Mouse (Mus musculus) liver, embryonic 14.5 days (tissue): Measurements from ENCODE around the gene Hist1h2ab. TPM values are rescaled to one million over a fixed set of nuclear protein-coding genes. Genes with fewer than 3 reads are reported as not detected.
"Not testable (repeated sequence)": the region's sequence is repeated elsewhere in the genome, so short reads cannot be mapped to it uniquely, and the experiment has no call there.

Experiments
- ATAC-seq: fragments of 200-750 bp; cut with Nextera tagmentation; 2 replicates; pipeline ENCODE4 v1.8.0; 2017; ENCODE audit warnings: moderate number of reproducible peaks, mild to moderate bottlenecking, moderate library complexity; ENCODE audit not compliant: insufficient read depth
- DNase-seq, 3 experiments: peaks; one replicate each; pipeline ENCODE4 v3.0.0-alpha.2; 2012 to 2013; ENCODE audit warnings: low read depth in 3 of 3, low spot score in 3 of 3
- H3K27ac ChIP-seq: fragments of 300-500 bp; sonication (generic); 2 replicates; pipeline ENCODE4 v1.5.1; 2014; ENCODE audit warnings: moderate library complexity, mild to moderate bottlenecking, control low read depth, inconsistent platforms
- H3K27me3 ChIP-seq: fragments of 300-500 bp; sonication (generic); 2 replicates; pipeline ENCODE4 v1.6.1; 2014; ENCODE audit warnings: mild to moderate bottlenecking, low read length, moderate library complexity; ENCODE audit not compliant: control insufficient read depth, insufficient read depth
- H3K36me3 ChIP-seq: fragments of 300-500 bp; sonication (generic); replicated peaks from 2 replicates; pipeline ENCODE4 v1.6.1; 2014; ENCODE audit warnings: low read depth; ENCODE audit not compliant: control insufficient read depth, insufficient read depth
- H3K4me1 ChIP-seq, 2 experiments: fragments of 200-500 bp in 1 of 2; fragments of 300-500 bp in 1 of 2; sonication (generic) in 1 of 2; replicated peaks; 2 replicates each; pipeline ENCODE4 v1.6.1; 2012 to 2014; ENCODE audit warnings: antibody characterized with exemption in 1 of 2, inconsistent platforms in 1 of 2, low read length in 1 of 2; ENCODE audit not compliant: control insufficient read depth in 2 of 2, insufficient read depth in 2 of 2
- H3K4me2 ChIP-seq: fragments of 300-500 bp; sonication (generic); 2 replicates; pipeline ENCODE4 v1.6.1; 2014; ENCODE audit warnings: low read depth, mild to moderate bottlenecking, control low read depth, moderate library complexity
- H3K4me3 ChIP-seq, 2 experiments: fragments of 200-500 bp in 1 of 2; fragments of 300-500 bp in 1 of 2; sonication (generic) in 1 of 2; 2 replicates each; pipeline ENCODE4 v1.5.1; 2012 to 2014; ENCODE audit warnings: low read depth in 2 of 2, low read length in 2 of 2, mild to moderate bottlenecking in 2 of 2, control low read depth in 1 of 2, inconsistent platforms in 1 of 2, moderate library complexity in 1 of 2; ENCODE audit not compliant: insufficient read depth in 1 of 2
- H3K9ac ChIP-seq: fragments of 300-500 bp; sonication (generic); replicated peaks from 2 replicates; pipeline ENCODE4 v1.6.1; 2014; ENCODE audit warnings: mild to moderate bottlenecking, control low read depth, moderate library complexity
- H3K9me3 ChIP-seq: fragments of 300-500 bp; sonication (generic); 2 replicates; pipeline ENCODE4 v1.6.1; 2016; ENCODE audit warnings: low read length, mixed read lengths; ENCODE audit not compliant: control insufficient read depth
- CTCF ChIP-seq: IDR thresholded peaks from 2 replicates; pipeline ENCODE4 v1.5.1; 2016; ENCODE audit warnings: antibody characterized with exemption, low read depth, control low read depth
- EP300 ChIP-seq: IDR thresholded peaks from 2 replicates; pipeline ENCODE4 v1.6.1; 2016; ENCODE audit warnings: antibody characterized with exemption, low read depth
- WGBS: fragments of 180-500 bp; shearing (Covaris S2); extraction: QIAGEN DNeasy Blood & Tissue Kit; methylation state at CpG from one replicate; pipeline ENCODE4 v1.1.7; 2014; ENCODE audit not compliant: insufficient replicate concordance; 5-methylcytosine and 5-hydroxymethylcytosine counted together
- polyA plus RNA-seq, 2 experiments: library from polyadenylated mRNA; depleted of rRNA in 1 of 2; stranded (reverse) in 1 of 2; unstranded in 1 of 2; fragments of >200 nt; fragmentation: Nextera tagmentation in 1 of 2; extraction: Ambion mirVana in 1 of 2; gene quantifications; 2 replicates each; pipeline versions ENCODE4 v1.2.1 to v1.2.3; 2012 to 2014

Hist1h2ab gene
- polyA plus RNA-seq, 2 experiments, result 45.3 to 74.8 TPM

- no peaks in the 10 kb centered on the region for H3K27me3 ChIP-seq
- H3K9ac ChIP-seq, result peak overlapping the region; percentile 98
- no peak for ATAC-seq
- 7% methylated on average over 4 of the region's 4 CpGs for WGBS
- H3K36me3 ChIP-seq, result no peaks in the 10 kb centered on the region
- peaks cover 20 to 28% of the 10 kb centered on the region in 2 experiments for H3K4me1 ChIP-seq
- peak overlapping the region in 1 of 2 experiments; percentile 61; a peak in 2 of 4 replicates for H3K4me3 ChIP-seq
- H3K9me3 ChIP-seq, result no peaks in the 10 kb centered on the region
- no peak for TF ChIP-seq EP300
- TF ChIP-seq CTCF, result no peak
- peak overlapping the region; percentile 100 for H3K27ac ChIP-seq
- H3K4me2 ChIP-seq, result peak overlapping the region; percentile 89
- DNase-seq, result peak in 1 of 3 experiments; percentile 66
Observed at GRCm38 (mm10) chr13:23747892-23748288, 3.0 kb upstream of the Hist1h2ab start.

GRCm38 (mm10) chr13:23749563-23750121, 1.3 kb upstream of the Hist1h2ab start:
- peak overlapping the region; percentile 99 for H3K27ac ChIP-seq

GRCm38 (mm10) chr13:23751478-23751956, 591 bp downstream of the Hist1h2ab start:
- no peaks in the 10 kb centered on the region for H3K36me3 ChIP-seq
- peak overlapping the region; percentile 87 for H3K9ac ChIP-seq
- TF ChIP-seq CTCF, result no peak
- no peak; the same call in 1 of the 2 replicates for TF ChIP-seq EP300
- WGBS, result 1% methylated on average over 11 of the region's 11 CpGs
- H3K27me3 ChIP-seq, result no peaks in the 10 kb centered on the region
- H3K9me3 ChIP-seq, result no peaks in the 10 kb centered on the region
- H3K27ac ChIP-seq, result peak overlapping the region; percentile 99
- DNase-seq, result peak in 1 of 3 experiments; percentile 66
- peak overlapping the region; percentile 51 to 59 for H3K4me3 ChIP-seq
- ATAC-seq, result peak; percentile 32
- peak overlapping the region; percentile 69 for H3K4me2 ChIP-seq
- peaks cover 28 to 30% of the 10 kb centered on the region in 2 experiments for H3K4me1 ChIP-seq

More at GRCm38 (mm10) chr13:23749563-23750121, 1.3 kb upstream of the Hist1h2ab start:
- WGBS, result 79% methylated on average over 5 of the region's 5 CpGs
- ATAC-seq, result no peak
- Histone ChIP-seq H3K9me3 (no peaks in the 10 kb centered on the region), H3K4me3 (no peak overlapping the region), H3K9ac (peak overlapping the region; percentile 6), H3K36me3 (no peaks in the 10 kb centered on the region), H3K4me2 (no peak overlapping the region), H3K27me3 (no peaks in the 10 kb centered on the region), H3K4me1 (peaks cover 20 to 23% of the 10 kb centered on the region in 2 experiments)
- DNase-seq, result no peak
- no peak for TF ChIP-seq EP300
- TF ChIP-seq CTCF, result no peak

- H3K27me3 ChIP-seq, H3K9me3 ChIP-seq, H3K36me3 ChIP-seq: not testable (repeated sequence)
- Histone ChIP-seq H3K4me3 (peak within 1 kb of the TSS; percentile 61 to 64), H3K4me1 (peaks cover 29 to 30% of the 10 kb centered on the region in 2 experiments), H3K27ac (peak within 1 kb of the TSS; percentile 99), H3K4me2 (peak within 1 kb of the TSS; percentile 78), H3K9ac (peak within 1 kb of the TSS; percentile 96)
- TF ChIP-seq EP300, result peak; percentile 41
- ATAC-seq (peak; percentile 73), DNase-seq (peak; percentile 96 to 98 (median 96))
- 1% methylated on average over 18 of the region's 47 CpGs for WGBS
Observed at GRCm38 (mm10) chr13:23752067-23752741, 1.3 kb downstream of the Hist1h2ab start, which contains the start of gene Hist1h3b. Gene Hist1h3b (plus strand): TSS chr13:23752267.

GRCm38 (mm10) chr13:23752742-23753172, 1.8 kb downstream of the Hist1h2ab start:
- Histone ChIP-seq H3K27me3 (no peaks in the 10 kb centered on the region), H3K4me1 (peaks cover 29 to 31% of the 10 kb centered on the region in 2 experiments), H3K4me2 (peak overlapping the region; percentile 78), H3K4me3 (peak overlapping the region; percentile 61 to 64), H3K9ac (peak overlapping the region; percentile 96), H3K9me3 (no peaks in the 10 kb centered on the region), H3K36me3 (no peaks in the 10 kb centered on the region), H3K27ac (peak overlapping the region; percentile 99)
- DNase-seq (no peak), ATAC-seq (no peak)
- 3% methylated on average over 6 of the region's 6 CpGs for WGBS
- TF ChIP-seq EP300, result no peak
- no peak for TF ChIP-seq CTCF
